Comparison of ENCODE assay signal across 8 mouse cellular contexts in the genomic region with DNA sequence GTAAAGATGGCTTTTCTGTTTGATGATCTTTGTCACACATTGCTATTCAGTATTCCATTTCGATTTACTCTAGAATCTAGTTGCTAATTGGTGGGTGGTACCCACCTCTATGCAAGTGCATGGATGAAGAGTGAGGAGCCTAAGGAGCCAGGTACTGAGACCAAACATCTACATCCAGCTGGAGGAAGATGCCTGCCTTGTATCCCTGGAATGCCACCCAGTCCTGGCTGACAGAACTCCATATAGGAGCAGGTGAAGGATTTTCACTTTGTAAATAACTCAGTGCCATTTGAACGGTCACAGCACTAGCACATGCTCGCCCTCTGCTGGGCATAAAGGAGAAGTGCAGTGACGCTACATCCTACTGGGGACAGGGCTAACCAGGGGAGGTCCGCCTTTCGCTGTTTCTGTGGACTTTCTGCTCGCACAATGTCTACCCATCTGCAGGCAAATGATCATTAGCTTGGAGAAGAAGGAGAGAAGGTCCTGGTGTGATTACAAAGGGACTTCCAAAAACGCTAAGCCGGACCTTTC. TPM values are rescaled to one million over a fixed set of nuclear protein-coding genes. Genes with fewer than 3 reads are reported as not detected.
DNase-seq lines count a peak whose midpoint lies in the region; ATAC-seq lines count a peak whose summit lies in the region.

No protein-coding gene starts in this region.

- DNase-seq in cerebellum, adult 11-12 months: no peak
- peak; percentile 26 for DNase-seq in thymus, postnatal 0 days (ENCODE audit: low spot score)
- DNase-seq in thymus, postnatal 36 days: no peak
- peak; percentile 65 for DNase-seq in embryonic facial prominence, embryonic 14.5 days (ENCODE audit: low spot score)
- DNase-seq in lung, postnatal 36 days: peak; percentile 50
- peak; percentile 56 for DNase-seq in testis, postnatal 10 days (ENCODE audit: low spot score)

- H3K4me1 ChIP-seq in embryonic facial prominence, embryonic 14.5 days (ENCODE audit: control insufficient read depth, insufficient read depth, low read length): no peaks in the 10 kb centered on the region
- H3K4me1 ChIP-seq in kidney, embryonic 14.5 days (ENCODE audit: control insufficient read depth, insufficient read depth, low read length): no peaks in the 10 kb centered on the region

- H3K9me3 ChIP-seq in embryonic facial prominence, embryonic 14.5 days (ENCODE audit: control insufficient read depth, low read length): no peaks in the 10 kb centered on the region
- H3K9me3 ChIP-seq in kidney, embryonic 14.5 days (ENCODE audit: control insufficient read depth, low read length): no peaks in the 10 kb centered on the region

- H3K4me3 ChIP-seq in embryonic facial prominence, embryonic 14.5 days (ENCODE audit: low read depth, low read length): no peak overlapping the region
- H3K4me3 ChIP-seq in kidney, embryonic 14.5 days (ENCODE audit: low read length): no peak overlapping the region

- WGBS in embryonic facial prominence, embryonic 14.5 days: 16% methylated on average over 9 of the region's 9 CpGs
- WGBS in kidney, embryonic 14.5 days: 17% methylated on average over 9 of the region's 9 CpGs

- H3K4me2 ChIP-seq in embryonic facial prominence, embryonic 14.5 days (ENCODE audit: low read depth, low read length): no peak overlapping the region
- no peak overlapping the region for H3K4me2 ChIP-seq in kidney, embryonic 14.5 days (replicated peaks; ENCODE audit: low read depth, low read length)

- no peak overlapping the region for H3K27ac ChIP-seq in embryonic facial prominence, embryonic 14.5 days (replicated peaks; ENCODE audit: low read depth, low read length)
- H3K27ac ChIP-seq in kidney, embryonic 14.5 days (ENCODE audit: low read depth, low read length): no peak overlapping the region

- 0 out of 2 replicates have a peak, but pooled peaks have one; percentile 38 for ATAC-seq in cerebellum, adult (ENCODE audit: insufficient number of reproducible peaks, low FRiP score, low TSS enrichment)
- peak; percentile 63; the same call in 1 of the 2 replicates for ATAC-seq in embryonic facial prominence, embryonic 14.5 days (ENCODE audit: low read depth)
- ATAC-seq in kidney, embryonic 14.5 days (ENCODE audit: low FRiP score, low TSS enrichment): 0 out of 2 replicates have a peak, but pooled peaks have one; percentile 54

- peaks cover 12% of the 10 kb centered on the region; the same call in 1 of the 2 replicates for H3K27me3 ChIP-seq in embryonic facial prominence, embryonic 14.5 days (replicated peaks; ENCODE audit: control insufficient read depth, insufficient read depth, low read length)
- no peaks in the 10 kb centered on the region for H3K27me3 ChIP-seq in kidney, embryonic 14.5 days (ENCODE audit: control insufficient read depth, insufficient read depth, low read length)

- no peaks in the 10 kb centered on the region for H3K36me3 ChIP-seq in embryonic facial prominence, embryonic 14.5 days (ENCODE audit: control insufficient read depth, insufficient read depth, low read length)
- no peaks in the 10 kb centered on the region for H3K36me3 ChIP-seq in kidney, embryonic 14.5 days (ENCODE audit: control insufficient read depth, insufficient read depth, low read length)

- no peak overlapping the region for H3K9ac ChIP-seq in embryonic facial prominence, embryonic 14.5 days (ENCODE audit: low read depth, low read length)
- no peak overlapping the region for H3K9ac ChIP-seq in kidney, embryonic 14.5 days (ENCODE audit: low read depth, low read length)

RNA-seq across cellular contexts. Expression of a gene that starts 16.7 kb away (rescaled TPM):
- 0.36 and 0.48 TPM in 2 replicates for polyA plus RNA-seq in thymus, postnatal 0 days (2015; fragmentation: Nextera tagmentation; extraction: Ambion mirVana)
- polyA plus RNA-seq in embryonic facial prominence, embryonic 14.5 days (2014; fragmentation: Nextera tagmentation; extraction: Ambion mirVana): 6.8 and 7.7 TPM in 2 replicates
- polyA plus RNA-seq in kidney, embryonic 14.5 days (2014; fragmentation: Nextera tagmentation; extraction: Ambion mirVana): 1.7 and 4.2 TPM in 2 replicates

Comparison
In these comparisons a context has a peak if more than half of its experiments do, and no peak if none do; other contexts are left out.
1. DNase-seq: peak in thymus, postnatal 0 days (single experiment), embryonic facial prominence, embryonic 14.5 days (single experiment), lung, postnatal 36 days (single experiment) and testis, postnatal 10 days (single experiment); none in cerebellum, adult 11-12 months (single experiment) and thymus, postnatal 36 days (0 of 2).
2. Peak in every context shown above with its lines, with median percentiles within 50 percentile points of each other: ATAC-seq.